Mouse (Mus musculus): ENCODE measurements around the gene Vrk1. TPM values are rescaled to one million over a fixed set of nuclear protein-coding genes. Genes with fewer than 3 reads are reported as not detected.
A peak's percentile ranks its signal among the peaks of the same experiment; 100 is the strongest.

Vrk1 gene
- total and polyA plus RNA-seq, 3 experiments, result 87.0 to 144 (median 101) TPM

- TF ChIP-seq JUND (IDR thresholded peaks at IDR 0.05; ENCODE audit: low read depth, low read length), result no peak
- no peak for TF ChIP-seq CHD2 (IDR thresholded peaks at IDR 0.05; ENCODE audit: low read length)
- no peak for TF ChIP-seq E2F4 (IDR thresholded peaks at IDR 0.05; ENCODE audit: borderline replicate concordance, low read depth, low read length)
- no peak for TF ChIP-seq ZKSCAN1 (IDR thresholded peaks at IDR 0.05; ENCODE audit: low read depth, low read length)
- no peak for TF ChIP-seq POLR2AphosphoS2 (IDR thresholded peaks at IDR 0.05; ENCODE audit: low read length)
These were observed 16.5 kb downstream of the Vrk1 start (continued) for GRCm38 (mm10) chr12:106026385-106027134.

- peak; percentile 68 for DNase-seq (ENCODE audit: low read depth, low spot score)
- H3K9ac ChIP-seq (ENCODE audit: control insufficient read depth, low read depth, low read length, poor library complexity, severe bottlenecking), result peak overlapping the region; percentile 59
- peaks cover 53% of the 10 kb centered on the region for H3K79me2 ChIP-seq (ENCODE audit: control insufficient read depth, insufficient read depth, low read length, poor library complexity)
- no peaks in the 10 kb centered on the region for H3K27me3 ChIP-seq (ENCODE audit: control insufficient read depth in 1 of 2, insufficient read depth in 2 of 2, low read length in 2 of 2)
- H3K9me3 ChIP-seq (replicated peaks; ENCODE audit: insufficient read depth, low read length), result no peaks in the 10 kb centered on the region
- peak overlapping the region; percentile 99 for H3K27ac ChIP-seq (ENCODE audit: control insufficient read depth, low read depth, low read length)
- TF ChIP-seq E2F4 (IDR thresholded peaks at IDR 0.05; ENCODE audit: borderline replicate concordance, low read depth, low read length) (no peak), CTCF (IDR thresholded peaks at IDR 0.05 in 2 of 3, conservative IDR thresholded peaks at IDR 0.05 in 1 of 3; ENCODE audit: control insufficient read depth in 1 of 3, insufficient read depth in 1 of 3, low read depth in 2 of 3, low read length in 3 of 3, poor library complexity in 1 of 3, severe bottlenecking in 1 of 3) (no peak), HCFC1 (IDR thresholded peaks at IDR 0.05; ENCODE audit: low read depth, low read length) (no peak), EP300 (IDR thresholded peaks at IDR 0.05; ENCODE audit: low read depth in 1 of 2, low read length in 2 of 2) (0 out of 4 replicates have a peak, but pooled peaks of 1 of the 2 experiments have one; percentile 25), MYB (IDR thresholded peaks at IDR 0.05; ENCODE audit: low read depth, low read length) (no peak), TAL1 (IDR thresholded peaks at IDR 0.05; ENCODE audit: low read length) (no peak), USF2 (IDR thresholded peaks at IDR 0.05; ENCODE audit: borderline replicate concordance in 1 of 2, insufficient read depth in 1 of 2, low read depth in 1 of 2, low read length in 2 of 2) (no peak), RAD21 (IDR thresholded peaks at IDR 0.05; ENCODE audit: low read depth, low read length) (no peak), MAZ (IDR thresholded peaks at IDR 0.05; ENCODE audit: low read depth, low read length) (no peak), ETS1 (IDR thresholded peaks at IDR 0.05; ENCODE audit: low read depth, low read length) (peak; percentile 49; the same call in 1 of the 2 replicates), ZNF384 (IDR thresholded peaks at IDR 0.05; ENCODE audit: low read depth, low read length) (no peak), GATA1 (IDR thresholded peaks at IDR 0.05; ENCODE audit: low read depth, low read length) (0 out of 2 replicates have a peak, but pooled peaks have one; percentile 25), ZKSCAN1 (IDR thresholded peaks at IDR 0.05; ENCODE audit: low read depth, low read length) (no peak)
- peak overlapping the region in 1 of 2 experiments; percentile 31; a peak in 2 of 4 replicates for H3K4me3 ChIP-seq (ENCODE audit: control insufficient read depth in 1 of 2, insufficient read depth in 1 of 2, low read depth in 2 of 2, low read length in 2 of 2)
- H3K36me3 ChIP-seq (ENCODE audit: control insufficient read depth in 1 of 2, insufficient read depth in 2 of 2, low read length in 2 of 2), result peaks cover 2 to 82% of the 10 kb centered on the region in 2 experiments
- peaks cover 45 to 72% of the 10 kb centered on the region in 2 experiments for H3K4me1 ChIP-seq (ENCODE audit: control insufficient read depth in 1 of 2, insufficient read depth in 2 of 2, low read length in 2 of 2)
These were observed 17.3 kb downstream of the Vrk1 start for GRCm38 (mm10) chr12:106027372-106027771.

DNA sequence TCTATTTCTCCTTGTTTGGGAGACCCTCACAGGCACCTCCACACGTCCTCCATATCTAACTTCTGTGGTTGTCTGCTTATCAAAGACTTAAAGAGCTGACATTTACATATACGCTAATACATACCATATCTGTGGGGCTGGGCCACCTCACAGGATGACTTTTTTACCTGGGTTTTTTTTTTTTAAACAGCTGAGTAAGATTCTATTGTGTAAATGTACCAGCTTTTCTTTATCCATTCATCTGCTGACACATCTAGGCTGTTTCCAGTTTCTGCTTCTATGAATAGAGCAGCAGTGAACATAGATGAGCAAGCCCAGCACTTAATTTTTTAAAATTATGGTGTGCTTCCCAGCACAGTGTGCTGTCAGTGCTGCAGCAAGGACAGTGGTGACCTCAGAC, 19.6 kb downstream of the Vrk1 start:
- peaks cover 2 to 84% of the 10 kb centered on the region in 2 experiments for H3K36me3 ChIP-seq (ENCODE audit: control insufficient read depth in 1 of 2, insufficient read depth in 2 of 2, low read length in 2 of 2)
- H3K4me3 ChIP-seq (ENCODE audit: control insufficient read depth in 1 of 2, insufficient read depth in 1 of 2, low read depth in 2 of 2, low read length in 2 of 2), result no peak overlapping the region
- peaks cover 60% of the 10 kb centered on the region for H3K79me2 ChIP-seq (ENCODE audit: control insufficient read depth, insufficient read depth, low read length, poor library complexity)
- peak overlapping the region; percentile 99 for H3K27ac ChIP-seq (ENCODE audit: control insufficient read depth, low read depth, low read length)
- peaks cover 50 to 68% of the 10 kb centered on the region in 2 experiments for H3K4me1 ChIP-seq (ENCODE audit: control insufficient read depth in 1 of 2, insufficient read depth in 2 of 2, low read length in 2 of 2)
- no peaks in the 10 kb centered on the region for H3K27me3 ChIP-seq (ENCODE audit: control insufficient read depth in 1 of 2, insufficient read depth in 2 of 2, low read length in 2 of 2)
- peak; percentile 57 for DNase-seq (ENCODE audit: low read depth, low spot score)
- H3K9me3 ChIP-seq (replicated peaks; ENCODE audit: insufficient read depth, low read length), result no peaks in the 10 kb centered on the region
- peak overlapping the region; percentile 55 for H3K9ac ChIP-seq (ENCODE audit: control insufficient read depth, low read depth, low read length, poor library complexity, severe bottlenecking)
- TF ChIP-seq BHLHE40 (IDR thresholded peaks at IDR 0.05; ENCODE audit: borderline replicate concordance, low read depth, low read length) (0 out of 2 replicates have a peak, but pooled peaks have one; percentile 52), MXI1 (IDR thresholded peaks at IDR 0.05; ENCODE audit: low read depth, low read length) (peak; percentile 45), TCF12 (IDR thresholded peaks at IDR 0.05; ENCODE audit: low read depth, low read length) (peak; percentile 65; the same call in 1 of the 2 replicates), ZMIZ1 (IDR thresholded peaks at IDR 0.05; ENCODE audit: low read depth, low read length) (no peak; the same call in 1 of the 2 replicates), ZNF384 (IDR thresholded peaks at IDR 0.05; ENCODE audit: low read depth, low read length) (peak; percentile 96), TBP (IDR thresholded peaks at IDR 0.05; ENCODE audit: low read depth, low read length) (no peak), ETS1 (IDR thresholded peaks at IDR 0.05; ENCODE audit: low read depth, low read length) (peak; percentile 99), RCOR1 (IDR thresholded peaks at IDR 0.05; ENCODE audit: low read depth, low read length) (peak; percentile 33; the same call in 1 of the 2 replicates), TAL1 (IDR thresholded peaks at IDR 0.05; ENCODE audit: low read length) (0 out of 2 replicates have a peak, but pooled peaks have one; percentile 11), USF1 (IDR thresholded peaks at IDR 0.05; ENCODE audit: low read depth, low read length) (no peak), ZKSCAN1 (IDR thresholded peaks at IDR 0.05; ENCODE audit: low read depth, low read length) (no peak; the same call in 1 of the 2 replicates), SMC3 (IDR thresholded peaks at IDR 0.05; ENCODE audit: low read depth, low read length) (no peak), MAX (IDR thresholded peaks at IDR 0.05; ENCODE audit: low read length) (no peak), MAZ (IDR thresholded peaks at IDR 0.05; ENCODE audit: low read depth, low read length) (peak; percentile 55; the same call in 1 of the 2 replicates), EP300 (IDR thresholded peaks at IDR 0.05; ENCODE audit: low read depth in 1 of 2, low read length in 2 of 2) (peak; percentile 49 to 79), GATA1 (IDR thresholded peaks at IDR 0.05; ENCODE audit: low read depth, low read length) (peak; percentile 78), MAFK (IDR thresholded peaks at IDR 0.05; ENCODE audit: borderline replicate concordance, low read depth, low read length) (peak; percentile 68; the same call in 1 of the 2 replicates)
